Mouse (Mus musculus) kidney, postnatal 0 days (tissue): ENCODE results near the gene Ttc21b. TPM values are rescaled to one million over a fixed set of nuclear protein-coding genes. Genes with fewer than 3 reads are reported as not detected.

Source experiments
- ATAC-seq: fragments of 200-750 bp; cut with Nextera tagmentation; replicated peaks from 2 replicates; pipeline ENCODE4 v1.8.0; 2017; ENCODE audit warnings: low read depth, moderate number of reproducible peaks, moderate TSS enrichment, moderate library complexity; ENCODE audit not compliant: low FRiP score
- DNase-seq: peaks from one replicate; pipeline ENCODE4 v3.0.0-alpha.2; 2016; ENCODE audit warnings: low spot score
- H3K27ac ChIP-seq: fragments of 300-500 bp; sonication (generic); 2 replicates; pipeline ENCODE4 v1.5.1; 2014; ENCODE audit warnings: mild to moderate bottlenecking
- H3K27me3 ChIP-seq: fragments of 300-500 bp; sonication (generic); 2 replicates; pipeline ENCODE4 v1.6.1; 2014; ENCODE audit warnings: low read length, mixed read lengths; ENCODE audit not compliant: insufficient read depth
- H3K36me3 ChIP-seq: fragments of 300-500 bp; sonication (generic); 2 replicates; pipeline ENCODE4 v1.6.1; 2014; ENCODE audit warnings: low read length, mixed read lengths; ENCODE audit not compliant: insufficient read depth
- H3K4me1 ChIP-seq: fragments of 300-500 bp; sonication (generic); replicated peaks from 2 replicates; pipeline ENCODE4 v1.6.1; 2014; ENCODE audit warnings: antibody characterized with exemption, low read length, mixed read lengths; ENCODE audit not compliant: insufficient read depth
- H3K4me2 ChIP-seq: fragments of 300-500 bp; sonication (generic); 2 replicates; pipeline ENCODE4 v1.6.1; 2014; ENCODE audit warnings: mild to moderate bottlenecking, low read length, moderate library complexity, mixed read lengths
- H3K4me3 ChIP-seq: fragments of 300-500 bp; sonication (generic); replicated peaks from 2 replicates; pipeline ENCODE4 v1.5.1; 2014; ENCODE audit warnings: low read depth, low read length
- H3K9ac ChIP-seq: fragments of 300-500 bp; sonication (generic); 2 replicates; pipeline ENCODE4 v1.6.1; 2014; ENCODE audit warnings: low read depth, low read length
- H3K9me3 ChIP-seq: fragments of 300-500 bp; sonication (generic); replicated peaks from 2 replicates; pipeline ENCODE4 v1.6.1; 2016; ENCODE audit warnings: low read length, inconsistent platforms, mixed read lengths
- CTCF ChIP-seq: IDR thresholded peaks from 2 replicates; pipeline ENCODE4 v1.5.1; 2016; ENCODE audit warnings: antibody characterized with exemption, low read depth, mild to moderate bottlenecking, moderate library complexity
- WGBS: fragments of 180-500 bp; shearing (Covaris S2); extraction: QIAGEN DNeasy Blood & Tissue Kit; methylation state at CpG from one replicate; pipeline ENCODE4 v1.1.7; 2014; 5-methylcytosine and 5-hydroxymethylcytosine counted together
- polyA plus RNA-seq: library from polyadenylated mRNA; unstranded; fragments of >200 nt; fragmentation: Nextera tagmentation; extraction: Ambion mirVana; gene quantifications from 2 replicates; pipeline ENCODE4 v1.2.1, GENCODE M21; 2015

Ttc21b gene
- polyA plus RNA-seq, 1 experiment from 2014 or later, result 9.6 TPM

GRCm38 (mm10) chr2:66142268-66142667 is 114.1 kb downstream of the Ttc21b start:
- no peak overlapping the region for H3K27ac ChIP-seq
- 92% methylated on average over 2 of the region's 2 CpGs for WGBS
- DNase-seq (no peak), ATAC-seq (no peak)
- no peak overlapping the region for H3K4me2 ChIP-seq
- no peak overlapping the region for H3K9ac ChIP-seq
- no peaks in the 10 kb centered on the region for H3K27me3 ChIP-seq
- no peak for TF ChIP-seq CTCF
- H3K4me3 ChIP-seq, result no peak overlapping the region
- no peaks in the 10 kb centered on the region for H3K36me3 ChIP-seq
- H3K9me3 ChIP-seq, result no peaks in the 10 kb centered on the region
- no peaks in the 10 kb centered on the region for H3K4me1 ChIP-seq

- no peak overlapping the region for H3K9ac ChIP-seq
- H3K27ac ChIP-seq, result no peak overlapping the region
- ATAC-seq (no peak), DNase-seq (no peak)
- H3K9me3 ChIP-seq, result no peaks in the 10 kb centered on the region
- 86% methylated on average over 4 of the region's 4 CpGs for WGBS
- TF ChIP-seq CTCF, result no peak
- no peak overlapping the region for H3K4me3 ChIP-seq
- H3K27me3 ChIP-seq, result no peaks in the 10 kb centered on the region
- H3K4me1 ChIP-seq, result no peaks in the 10 kb centered on the region
- H3K4me2 ChIP-seq, result no peak overlapping the region
- H3K36me3 ChIP-seq, result no peaks in the 10 kb centered on the region
These were observed 116.2 kb downstream of the Ttc21b start for GRCm38 (mm10) chr2:66140246-66140645.

Other genes starting within 250 kb of the Ttc21b start
- 15.3 and 17.3 TPM in 2 replicates for gene Galnt3, start 131.6 kb downstream of the Ttc21b start, polyA plus RNA-seq
- gene Scn1a, start 184.2 kb upstream of the Ttc21b start, polyA plus RNA-seq, result 0.47 TPM in 2 replicates